Mouse (Mus musculus): ENCODE data around the gene Gm11595. TPM values are rescaled to one million over a fixed set of nuclear protein-coding genes. Genes with fewer than 3 reads are reported as not detected.
"Not testable (repeated sequence)": the region's sequence is repeated elsewhere in the genome, so short reads cannot be mapped to it uniquely, and the experiment has no call there.

Gene Gm11595
- not detected for total RNA-seq (2021)
- long read RNA-seq, experiment 1 = 0 reads
- long read RNA-seq, experiment 2 = 0 reads

DNA sequence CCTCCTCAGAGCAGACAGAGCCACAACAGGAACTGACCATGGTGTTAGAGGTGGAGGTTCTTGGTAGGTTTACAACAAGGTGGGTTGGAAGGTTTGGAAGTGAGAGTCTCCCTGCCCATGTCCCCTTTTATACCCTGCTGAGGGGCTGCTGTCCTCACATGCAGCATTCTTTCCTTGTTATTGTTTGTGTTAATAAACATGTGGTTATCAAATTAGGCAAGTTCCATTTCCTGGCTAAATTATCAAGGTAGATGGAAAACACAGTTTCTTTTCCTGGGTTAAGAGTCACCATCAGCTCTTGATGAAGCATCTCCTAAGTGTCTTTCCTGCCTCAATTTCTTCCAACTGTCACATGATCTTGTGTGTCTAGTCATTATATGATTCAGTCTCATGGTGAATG, at the start of gene Gm11595:
Gene Gm11595, minus strand, starts transcription at position 101 of the 400 bp plus-strand sequence.
- DNase-seq = not testable (repeated sequence)

DNA sequence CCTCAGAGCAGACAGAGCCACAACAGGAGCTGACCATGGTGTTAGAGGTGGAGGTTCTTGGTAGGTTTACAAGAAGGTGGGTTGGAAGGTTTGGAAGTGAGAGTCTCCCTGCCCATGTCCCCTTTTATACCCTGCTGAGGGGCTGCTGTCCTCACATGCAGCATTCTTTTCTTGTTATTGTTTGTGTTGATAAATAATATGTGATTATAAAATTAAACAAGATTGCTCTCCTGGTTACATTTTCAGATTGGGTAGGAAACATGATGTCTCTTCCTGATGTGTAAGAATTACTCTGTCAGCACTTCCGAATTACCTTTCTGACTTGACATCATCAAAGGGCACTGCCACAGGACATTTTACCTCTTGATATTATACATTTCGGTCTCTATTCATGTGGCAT, 42.9 kb upstream of the Gm11595 start, which contains the start of gene Gm11564:
Gene Gm11564, minus strand, starts transcription at position 101 of the 400 bp plus-strand sequence.
- not testable (repeated sequence) for DNase-seq

DNA sequence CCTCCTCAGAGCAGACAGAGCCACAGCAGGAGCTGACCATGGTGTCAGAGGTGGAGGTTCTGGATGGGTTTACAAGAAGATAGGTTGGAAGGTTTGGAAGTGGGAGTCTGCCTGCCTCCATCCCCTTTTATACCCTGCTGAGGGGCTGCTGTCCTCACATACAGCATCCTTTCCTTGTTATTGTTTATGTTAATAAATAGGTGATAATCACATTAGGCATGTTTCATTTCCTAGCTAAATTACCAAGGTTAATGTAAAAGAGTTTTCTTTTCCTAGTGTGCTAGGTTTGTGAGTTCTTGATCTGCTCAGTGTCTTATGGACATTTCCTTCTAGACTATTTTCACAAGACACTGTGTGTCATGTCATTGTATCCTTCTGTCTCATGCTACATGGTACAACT, 37.1 kb upstream of the Gm11595 start, which contains the start of gene Krtap4-13:
Gene Krtap4-13, minus strand, starts transcription at position 101 of the 400 bp plus-strand sequence.
- DNase-seq = not testable (repeated sequence)

GRCm38 (mm10) chr11:99804346-99804745, 31.6 kb upstream of the Gm11595 start, which contains the start of gene Gm11554:
TSS of gene Gm11554 (minus strand) at chr11:99804446.
- not testable (repeated sequence) for DNase-seq

DNA sequence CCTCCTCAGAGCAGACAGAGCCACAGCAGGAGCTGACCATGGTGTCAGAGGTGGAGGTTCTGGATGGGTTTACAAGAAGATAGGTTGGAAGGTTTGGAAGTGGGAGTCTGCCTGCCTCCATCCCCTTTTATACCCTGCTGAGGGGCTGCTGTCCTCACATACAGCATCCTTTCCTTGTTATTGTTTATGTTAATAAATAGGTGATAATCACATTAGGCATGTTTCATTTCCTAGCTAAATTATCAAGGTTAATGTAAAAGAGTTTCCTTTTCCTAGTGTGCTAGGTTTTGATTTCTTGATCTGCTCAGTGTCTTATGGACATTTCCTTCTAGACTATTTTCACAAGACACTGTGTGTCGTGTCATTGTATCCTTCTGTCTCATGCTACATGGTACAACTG, 26.1 kb upstream of the Gm11595 start, which contains the start of gene Gm11569:
Gene Gm11569, minus strand, starts transcription at position 101 of the 400 bp plus-strand sequence.
- not testable (repeated sequence) for DNase-seq

GRCm38 (mm10) chr11:99793367-99793766, 20.7 kb upstream of the Gm11595 start, which contains the start of gene Gm11596:
TSS of gene Gm11596 (minus strand) at chr11:99793467.
- DNase-seq = no peak

GRCm38 (mm10) chr11:99784900-99785299, 12.2 kb upstream of the Gm11595 start, which contains the start of gene Krtap4-9:
TSS of gene Krtap4-9 (plus strand) at chr11:99785200.
- DNase-seq = not testable (repeated sequence)

- DNase-seq = no peak
Observed at GRCm38 (mm10) chr11:99780604-99781003, 7.9 kb upstream of the Gm11595 start, which contains the start of gene Krtap4-8. TSS of gene Krtap4-8 (minus strand) at chr11:99780704.

GRCm38 (mm10) chr11:99778401-99778800, 5.7 kb upstream of the Gm11595 start:
- DNase-seq = no peak

DNA sequence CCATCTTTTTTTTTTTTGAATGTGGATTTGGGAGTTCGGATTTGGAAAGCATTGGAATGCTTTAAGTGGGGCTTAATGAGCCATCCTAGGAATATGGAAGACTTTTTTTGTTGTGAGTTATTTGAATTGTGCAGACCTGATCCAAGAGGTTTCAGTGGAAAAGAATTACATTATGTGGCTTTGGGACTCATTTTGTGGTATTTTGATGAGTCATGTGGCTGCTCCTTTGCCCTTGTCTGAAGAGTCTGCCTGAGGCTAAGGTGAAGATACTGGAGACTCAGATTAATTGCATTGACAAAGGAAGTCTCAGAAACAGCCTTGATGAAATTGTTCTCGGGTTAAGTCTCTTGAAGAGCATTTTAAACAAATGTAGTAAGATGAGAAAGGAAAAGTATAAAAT, 4.3 kb downstream of the Gm11595 start:
- no peak for DNase-seq

GRCm38 (mm10) chr11:99758877-99759276, 13.8 kb downstream of the Gm11595 start:
- DNase-seq = no peak

GRCm38 (mm10) chr11:99743985-99744384, 28.7 kb downstream of the Gm11595 start:
- DNase-seq = no peak

- DNase-seq = no peak
Observed at GRCm38 (mm10) chr11:99734190-99734589, 38.5 kb downstream of the Gm11595 start, which contains the start of gene Gm14180. TSS of gene Gm14180 (minus strand) at chr11:99734290.

DNA sequence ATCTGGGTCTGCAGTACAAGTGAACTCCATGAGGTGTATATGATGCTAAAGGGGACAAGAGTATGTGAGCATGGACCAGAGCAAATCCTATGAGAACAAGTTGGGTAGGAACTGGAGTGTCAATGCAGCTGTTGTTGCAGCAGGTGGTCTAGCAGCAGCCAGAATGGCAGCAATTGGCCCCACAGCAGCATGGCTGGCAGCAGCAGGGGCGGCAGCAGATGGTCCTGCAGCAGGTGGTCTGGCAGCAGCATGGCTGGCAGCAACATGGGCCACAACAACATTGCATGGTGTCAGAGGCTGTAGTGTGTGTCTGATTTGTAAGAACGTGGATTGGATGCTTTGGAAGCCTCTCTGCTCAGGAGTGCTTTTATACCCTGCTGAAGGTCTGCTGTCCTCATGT, 48.7 kb downstream of the Gm11595 start:
- DNase-seq = no peak

Other genes starting within 250 kb of the Gm11595 start
- not detected for gene Krt40, start 229.8 kb downstream of the Gm11595 start, total RNA-seq (2021)
- not detected for gene Krtap3-3, start 222.0 kb downstream of the Gm11595 start, total RNA-seq (2021)
- gene Krtap3-2, start 216.1 kb downstream of the Gm11595 start, total RNA-seq (2021) = not detected
- gene Gm11939, start 213.4 kb downstream of the Gm11595 start, total RNA-seq (2021) = not detected
- not detected for gene Krtap3-1, start 206.3 kb downstream of the Gm11595 start, total RNA-seq (2021)
- gene Krtap1-5, start 191.9 kb downstream of the Gm11595 start, total RNA-seq (2021) = not detected
- not detected for gene Krtap1-4, start 189.3 kb downstream of the Gm11595 start, total RNA-seq (2021)
- gene Krtap1-3, start 181.6 kb downstream of the Gm11595 start, total RNA-seq (2021) = not detected
- not detected for gene Krtap9-3, start 174.8 kb downstream of the Gm11595 start, total RNA-seq (2021)
- gene Gm11938, start 169.6 kb downstream of the Gm11595 start, total RNA-seq (2021) = not detected
- gene Gm11937, start 162.7 kb downstream of the Gm11595 start, total RNA-seq (2021) = not detected
- not detected for gene Krtap2-4, start 158.1 kb downstream of the Gm11595 start, total RNA-seq (2021)
- not detected for gene Gm11562, start 152.5 kb downstream of the Gm11595 start, total RNA-seq (2021)
- not detected for gene Krtap4-1, start 144.7 kb downstream of the Gm11595 start, total RNA-seq (2021)
- gene Krtap4-2, start 137.8 kb downstream of the Gm11595 start, total RNA-seq (2021) = not detected
- not detected for gene Krtap4-7, start 128.8 kb downstream of the Gm11595 start, total RNA-seq (2021)
- gene Gm11555, start 122.7 kb downstream of the Gm11595 start, total RNA-seq (2021) = not detected
- gene Gm11563, start 114.0 kb downstream of the Gm11595 start, total RNA-seq (2021) = not detected
- not detected for gene Krtap4-6, start 107.0 kb downstream of the Gm11595 start, total RNA-seq (2021)
- gene Gm14190, start 82.2 kb downstream of the Gm11595 start, total RNA-seq (2021) = not detected
- not detected for gene Gm14180, start 38.6 kb downstream of the Gm11595 start, total RNA-seq (2021)
- gene Krtap4-8, start 7.8 kb upstream of the Gm11595 start, total RNA-seq (2021) = not detected
- gene Krtap4-9, start 12.3 kb upstream of the Gm11595 start, total RNA-seq (2021) = not detected
- gene Gm11596, start 20.6 kb upstream of the Gm11595 start, total RNA-seq (2021) = not detected
- not detected for gene Gm11569, start 26.0 kb upstream of the Gm11595 start, total RNA-seq (2021)
- not detected for gene Gm11554, start 31.5 kb upstream of the Gm11595 start, total RNA-seq (2021)
- gene Krtap4-13, start 37.0 kb upstream of the Gm11595 start, total RNA-seq (2021) = not detected
- gene Gm11564, start 42.8 kb upstream of the Gm11595 start, total RNA-seq (2021) = not detected
- not detected for gene 2300003K06Rik, start 65.2 kb upstream of the Gm11595 start, total RNA-seq (2021)
- not detected for gene Krtap4-16, start 78.7 kb upstream of the Gm11595 start, total RNA-seq (2021)
- not detected for gene Gm11568, start 85.0 kb upstream of the Gm11595 start, total RNA-seq (2021)
- gene Gm11559, start 91.6 kb upstream of the Gm11595 start, total RNA-seq (2021) = not detected
- gene Krtap9-1, start 100.5 kb upstream of the Gm11595 start, total RNA-seq (2021) = not detected
- not detected for gene Gm11567, start 106.3 kb upstream of the Gm11595 start, total RNA-seq (2021)
- gene Krtap31-1, start 135.0 kb upstream of the Gm11595 start, total RNA-seq (2021) = not detected
- gene Gm11565, start 141.8 kb upstream of the Gm11595 start, total RNA-seq (2021) = not detected
- gene Krtap31-2, start 163.4 kb upstream of the Gm11595 start, total RNA-seq (2021) = not detected
- not detected for gene Krtap9-5, start 175.6 kb upstream of the Gm11595 start, total RNA-seq (2021)
- gene Krtap29-1, start 206.1 kb upstream of the Gm11595 start, total RNA-seq (2021) = not detected
- gene Krtap16-1, start 213.7 kb upstream of the Gm11595 start, total RNA-seq (2021) = not detected
- not detected for gene Krtap17-1, start 221.1 kb upstream of the Gm11595 start, total RNA-seq (2021)
- not detected for gene Krt33a, start 243.3 kb upstream of the Gm11595 start, total RNA-seq (2021)